Comparison of ENCODE assay signal across 25 mouse cellular contexts in the genomic region with DNA sequence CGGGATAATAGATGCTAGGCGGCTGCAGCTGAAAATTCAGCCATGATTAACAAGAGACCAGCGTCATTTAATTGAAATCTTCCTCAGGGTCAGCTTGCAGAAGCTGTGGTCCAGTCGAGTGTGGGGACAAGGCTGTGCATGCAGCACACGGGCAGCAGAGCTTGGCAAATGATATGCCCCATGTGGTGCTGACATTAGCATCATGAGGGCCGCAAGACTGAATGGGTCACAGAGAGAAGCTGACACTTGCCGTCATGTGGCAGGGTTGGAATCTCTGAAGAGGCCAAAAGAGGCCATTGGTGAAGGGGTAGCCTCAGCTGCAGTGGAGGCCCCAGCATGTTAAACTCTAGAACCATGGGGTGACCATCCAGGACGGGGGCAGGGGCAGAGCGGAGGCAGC.
"Had no signal": no experiment of that assay in that cellular context is flagged by ENCODE, and none has a peak within 500 bp of the region (broad histone marks: within the 10 kb centered on the region; RNA-seq: fewer than 3 reads in every experiment).

No protein-coding gene starts in this region.

- H3K4me2 ChIP-seq: kidney, embryonic 15.5 days; limb, embryonic 13.5 days; liver, embryonic 12.5 days; liver, embryonic 15.5 days; lung, embryonic 15.5 days; midbrain, embryonic 13.5 days; neural tube, embryonic 12.5 days; neural tube, embryonic 15.5 days had no signal

- H3K36me3 ChIP-seq: kidney, embryonic 15.5 days; limb, embryonic 10.5 days; limb, embryonic 13.5 days; liver, embryonic 12.5 days; liver, embryonic 15.5 days; lung, embryonic 15.5 days; midbrain, embryonic 10.5 days; midbrain, embryonic 13.5 days; neural tube, embryonic 12.5 days; neural tube, embryonic 15.5 days had no signal

- H3K4me1 ChIP-seq: kidney, embryonic 15.5 days; limb, embryonic 10.5 days; liver, embryonic 12.5 days; liver, embryonic 15.5 days; lung, embryonic 15.5 days; midbrain, embryonic 10.5 days had no signal

- ATAC-seq: liver, embryonic 12.5 days; midbrain, embryonic 13.5 days had no signal

- H3K9ac ChIP-seq: kidney, embryonic 15.5 days; limb, embryonic 13.5 days; liver, embryonic 12.5 days; liver, embryonic 15.5 days; lung, embryonic 15.5 days; midbrain, embryonic 13.5 days; neural tube, embryonic 12.5 days; neural tube, embryonic 15.5 days had no signal

- H3K4me3 ChIP-seq: kidney, embryonic 15.5 days; left cerebral cortex, adult 2 months; limb, embryonic 10.5 days; limb, embryonic 13.5 days; liver, embryonic 12.5 days; liver, embryonic 15.5 days; lung, embryonic 15.5 days; megakaryocyte, embryonic 14.5 days; midbrain, embryonic 10.5 days; midbrain, embryonic 13.5 days; neural tube, embryonic 12.5 days; neural tube, embryonic 15.5 days had no signal

- H3K27me3 ChIP-seq: neural tube, embryonic 12.5 days; neural tube, embryonic 15.5 days had no signal

- H3K27ac ChIP-seq: kidney, embryonic 15.5 days; left cerebral cortex, adult 2 months; limb, embryonic 10.5 days; limb, embryonic 13.5 days; liver, embryonic 12.5 days; liver, embryonic 15.5 days; lung, embryonic 15.5 days; midbrain, embryonic 10.5 days; midbrain, embryonic 13.5 days; neural tube, embryonic 12.5 days; neural tube, embryonic 15.5 days had no signal

- H3K9me3 ChIP-seq: kidney, embryonic 15.5 days; limb, embryonic 10.5 days; limb, embryonic 13.5 days; liver, embryonic 12.5 days; liver, embryonic 15.5 days; lung, embryonic 15.5 days; megakaryocyte, embryonic 14.5 days; midbrain, embryonic 10.5 days; midbrain, embryonic 13.5 days; neural tube, embryonic 12.5 days; neural tube, embryonic 15.5 days had no signal

- DNase-seq: kidney, adult 11 months; kidney, adult 8-10 months; kidney, postnatal 10 days; kidney, postnatal 36 days; layer of hippocampus, postnatal 36 days; liver; lung, adult 18-20 months; lung, postnatal 10 days; lung, postnatal 36 days; right cerebral cortex, adult 18-20 months; right cerebral cortex, postnatal 14 days; right cerebral cortex, postnatal 4 days; thymus, postnatal 25 days had no signal
